Mouse (Mus musculus) spleen, adult 10 weeks (tissue): Measurements from ENCODE around the gene Etfa. TPM values are rescaled to one million over a fixed set of nuclear protein-coding genes. Genes with fewer than 3 reads are reported as not detected.

Experiments
- polyA plus RNA-seq: library from polyadenylated mRNA; stranded (reverse); fragments of 350-450 nt; fragmentation: Illumina TruSeq; extraction: RNeasy Lipid Tissue Mini Kit (QIAGEN cat#74804); gene quantifications from one replicate; pipeline ENCODE4 v1.2.3, GENCODE M21; 2015; ENCODE audit warnings: low replicate concordance; ENCODE audit not compliant: insufficient read depth

Etfa gene
- 99.1 TPM for polyA plus RNA-seq

DNA sequence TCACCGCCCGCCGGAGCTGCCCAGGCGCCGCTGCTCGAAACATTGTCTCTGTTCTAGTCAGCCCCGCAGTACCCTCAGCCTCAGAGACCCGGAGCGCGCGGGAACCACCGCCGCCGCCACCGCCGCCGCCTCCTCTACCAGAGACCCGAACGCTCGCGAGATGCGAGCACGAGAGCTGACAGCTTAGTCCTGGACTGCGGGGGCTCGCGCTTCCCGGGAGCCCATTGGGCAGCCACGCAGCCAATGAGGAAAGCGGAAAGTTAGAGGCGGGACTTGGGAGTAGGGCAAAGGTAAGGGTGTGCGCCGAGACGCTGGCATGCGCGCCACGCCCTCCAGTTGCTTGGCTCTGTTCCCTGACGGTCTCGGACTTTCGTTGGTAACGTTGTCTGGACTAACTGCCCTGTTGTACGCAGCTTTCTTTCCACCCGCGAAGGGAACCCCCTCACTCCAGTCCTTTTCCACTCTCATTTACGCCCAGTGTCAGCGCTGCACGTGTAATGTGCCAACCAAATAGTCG lies at the start of gene Etfa:
Gene Etfa, minus strand, starts transcription at position 217 of the 517 bp plus-strand sequence.

DNA sequence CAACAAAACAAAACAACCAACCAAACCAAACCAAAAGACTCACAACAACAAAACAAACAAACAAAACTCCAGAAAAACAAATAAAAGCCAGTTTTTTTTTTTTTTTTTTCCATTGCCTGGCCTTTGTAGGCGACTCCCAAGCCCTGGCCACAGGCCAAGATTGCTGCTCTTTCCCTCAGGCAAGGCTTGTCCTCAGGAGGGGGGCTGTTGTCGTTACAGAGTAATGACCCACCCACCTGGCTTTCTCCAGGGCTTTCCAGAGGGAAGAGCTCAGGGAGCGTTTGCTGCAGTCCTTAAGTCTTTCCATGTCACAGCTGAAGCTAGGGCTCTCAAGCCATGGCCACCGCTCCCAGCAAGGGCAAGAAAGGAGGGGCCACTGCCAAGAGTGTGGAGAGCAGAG lies 26.3 kb upstream of the Etfa start, which contains the start of gene Isl2:
Gene Isl2, plus strand, starts transcription at position 296 of the 400 bp plus-strand sequence.

Other genes starting within 250 kb of the Etfa start
- gene Nrg4, start 185.4 kb downstream of the Etfa start, polyA plus RNA-seq = 0.70 TPM
- gene Tmem266, start 185.3 kb downstream of the Etfa start, polyA plus RNA-seq = not detected
- not detected for gene Isl2, start 26.4 kb upstream of the Etfa start, polyA plus RNA-seq